Mouse (Mus musculus) myocyte (in vitro differentiated cells): ENCODE measurements around the gene Bbs7.
A peak's percentile ranks its signal among the peaks of the same experiment; 100 is the strongest.

Experiments used
- CEBPB ChIP-seq: IDR thresholded peaks from 2 replicates; pipeline ENCODE4 v1.6.1; 2011; ENCODE audit warnings: mild to moderate bottlenecking, moderate library complexity; ENCODE audit not compliant: poor library complexity, insufficient read depth, severe bottlenecking
- E2F4 ChIP-seq: IDR thresholded peaks from one replicate; pipeline ENCODE4 v1.6.1; 2011; ENCODE audit warnings: mild to moderate bottlenecking, control low read depth, moderate library complexity; ENCODE audit not compliant: insufficient read depth
- MAX ChIP-seq: IDR thresholded peaks from one replicate; pipeline ENCODE4 v1.6.1; 2011; ENCODE audit warnings: low read depth, mild to moderate bottlenecking, control low read depth
- MYOD1 ChIP-seq, 3 experiments: IDR thresholded peaks; one replicate each; pipeline ENCODE4 v1.6.1; 2011; ENCODE audit warnings: control low read depth in 2 of 3, low read depth in 2 of 3, mild to moderate bottlenecking in 2 of 3, moderate library complexity in 1 of 3; ENCODE audit not compliant: insufficient read length in 2 of 3, control insufficient read depth in 1 of 3
- MYOG ChIP-seq, 3 experiments: IDR thresholded peaks; one replicate each; pipeline ENCODE4 v1.6.1; 2011; ENCODE audit warnings: control low read depth in 2 of 3, low read depth in 2 of 3, mild to moderate bottlenecking in 2 of 3; ENCODE audit not compliant: insufficient read length in 2 of 3, control insufficient read depth in 1 of 3, insufficient read depth in 1 of 3
- POLR2A ChIP-seq: IDR thresholded peaks from one replicate; pipeline ENCODE4 v1.6.1; 2011; ENCODE audit warnings: low read depth, mild to moderate bottlenecking, control low read depth, moderate library complexity; ENCODE audit not compliant: insufficient read length
- POLR2AphosphoS2 ChIP-seq: IDR thresholded peaks from one replicate; pipeline ENCODE4 v1.6.1; 2011; ENCODE audit warnings: low read depth, control low read depth; ENCODE audit not compliant: insufficient read length
- REST ChIP-seq: IDR thresholded peaks from one replicate; pipeline ENCODE4 v1.6.1; 2011; ENCODE audit warnings: mild to moderate bottlenecking, control low read depth, moderate library complexity; ENCODE audit not compliant: insufficient read depth, insufficient read length
- TCF12 ChIP-seq: IDR thresholded peaks from one replicate; pipeline ENCODE4 v1.6.1; 2011; ENCODE audit warnings: mild to moderate bottlenecking, control low read depth; ENCODE audit not compliant: poor library complexity, insufficient read depth, severe bottlenecking
- TCF3 ChIP-seq: IDR thresholded peaks from one replicate; pipeline ENCODE4 v1.6.1; 2011; ENCODE audit warnings: low read depth, control low read depth; ENCODE audit not compliant: insufficient read length
- USF1 ChIP-seq: IDR thresholded peaks from one replicate; pipeline ENCODE4 v1.6.1; 2011; ENCODE audit warnings: low read depth, mild to moderate bottlenecking, control low read depth, moderate library complexity

GRCm38 (mm10) chr3:36613202-36613907, at the start of gene Bbs7:
- no peak for TF ChIP-seq MAX
- peak; percentile 82 for TF ChIP-seq POLR2A
- no peak for TF ChIP-seq TCF12
- peak; percentile 67 for TF ChIP-seq POLR2AphosphoS2
- no peak for TF ChIP-seq MYOD1 (IDR thresholded peaks at IDR 0.05; ENCODE audit: control insufficient read depth in 1 of 3, insufficient read length in 2 of 3, low read depth in 2 of 3)
- TF ChIP-seq E2F4 = no peak
- TF ChIP-seq TCF3 = no peak
- TF ChIP-seq CEBPB = no peak
- no peak for TF ChIP-seq REST
- TF ChIP-seq MYOG (IDR thresholded peaks at IDR 0.05; ENCODE audit: control insufficient read depth in 1 of 3, insufficient read depth in 1 of 3, insufficient read length in 2 of 3, low read depth in 2 of 3) = no peak
- TF ChIP-seq USF1 = peak; percentile 81
